Mouse (Mus musculus) gastrocnemius, postnatal 14 days (tissue): ENCODE results near the gene Gm13288. TPM values are rescaled to one million over a fixed set of nuclear protein-coding genes. Genes with fewer than 3 reads are reported as not detected.
"Not testable (repeated sequence)": the region's sequence is repeated elsewhere in the genome, so short reads cannot be mapped to it uniquely, and the experiment has no call there.

Experiments used
- DNase-seq: peaks from one replicate; pipeline ENCODE4 v3.0.0; 2021; ENCODE audit warnings: mixed read lengths
- intact Hi-C: fragments of 180-260 bp; cut with DNase I; formaldehyde crosslinking; loops from one replicate; pipeline ENCODE4 v1.15.1; 2025; ENCODE audit warnings: low total_unique reads
- long read RNA-seq, 2 experiments: library from polyadenylated mRNA; stranded (forward); transcript quantifications; one replicate each; pipeline ENCODE4 v2.0.0; 2021
- total RNA-seq, 2 experiments: library from RNA; stranded (reverse); gene quantifications; 2 replicates each; pipeline ENCODE4 v1.2.3; 2021

Gene Gm13288
- total RNA-seq: not detected
- long read RNA-seq, experiment 1: 0 reads
- long read RNA-seq, experiment 2: 0 reads

DNA sequence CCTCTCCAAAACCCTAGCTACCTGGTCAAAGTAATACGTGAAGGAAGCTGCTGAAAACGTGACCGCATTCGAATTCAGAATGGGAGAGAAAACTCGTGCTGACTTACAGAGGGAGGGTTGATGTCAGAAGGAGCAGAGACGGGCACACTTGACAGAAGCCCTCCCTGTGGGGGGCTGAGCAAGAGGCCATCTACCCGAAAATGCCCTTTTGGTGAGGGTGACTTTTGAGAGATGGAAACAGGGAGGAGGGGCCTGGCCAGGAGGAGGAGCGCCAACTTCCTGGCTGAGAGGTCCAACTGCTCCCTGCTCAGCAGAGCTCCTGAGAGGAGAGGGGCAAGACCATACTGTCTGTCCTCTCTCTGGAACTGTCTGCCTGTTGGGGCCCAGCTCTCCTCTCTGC lies at the start of gene Gm13288:
Gene Gm13288 (plus strand): TSS at position 301 of the 400 bp plus-strand sequence.
- DNase-seq, intact Hi-C loops: not testable (repeated sequence)

DNA sequence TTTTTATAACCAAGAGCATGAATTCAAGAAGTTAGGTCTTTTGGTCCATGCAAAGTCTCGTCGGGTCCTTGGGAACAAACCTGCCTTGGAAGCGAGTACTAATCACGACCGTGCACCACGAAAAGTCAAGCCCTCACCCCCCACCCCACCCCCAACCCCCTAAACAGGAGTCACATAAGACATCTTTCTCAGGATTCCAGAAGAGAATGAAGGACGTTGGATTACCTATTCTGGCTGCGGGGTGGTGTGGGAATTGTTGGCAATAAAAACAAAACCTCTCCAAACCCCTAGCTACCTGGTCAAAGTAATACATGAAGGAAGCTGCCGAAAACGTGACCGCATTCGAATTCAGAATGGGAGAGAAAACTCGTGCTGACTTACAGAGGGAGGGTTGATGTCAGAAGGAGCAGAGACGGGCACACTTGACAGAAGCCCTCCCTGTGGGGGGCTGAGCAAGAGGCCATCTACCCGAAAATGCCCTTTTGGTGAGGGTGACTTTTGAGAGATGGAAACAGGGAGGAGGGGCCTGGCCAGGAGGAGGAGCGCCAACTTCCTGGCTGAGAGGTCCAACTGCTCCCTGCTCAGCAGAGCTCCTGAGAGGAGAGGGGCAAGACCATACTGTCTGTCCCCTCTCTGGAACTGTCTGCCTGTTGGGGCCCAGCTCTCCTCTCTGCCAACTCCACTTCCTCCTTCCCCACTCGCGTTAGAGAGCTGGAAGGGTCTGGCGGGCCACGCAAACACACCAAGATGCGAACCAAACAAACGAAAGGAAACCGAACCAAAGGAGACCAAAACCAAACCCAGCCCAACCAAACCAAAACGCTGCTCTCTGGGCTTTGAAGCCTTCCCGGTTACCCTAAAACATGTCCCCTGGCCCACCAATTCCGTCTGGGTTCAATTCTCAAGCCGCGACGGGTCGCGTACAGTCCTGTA lies 48.5 kb upstream of the Gm13288 start:
- intact Hi-C loops, DNase-seq: not testable (repeated sequence)

DNA sequence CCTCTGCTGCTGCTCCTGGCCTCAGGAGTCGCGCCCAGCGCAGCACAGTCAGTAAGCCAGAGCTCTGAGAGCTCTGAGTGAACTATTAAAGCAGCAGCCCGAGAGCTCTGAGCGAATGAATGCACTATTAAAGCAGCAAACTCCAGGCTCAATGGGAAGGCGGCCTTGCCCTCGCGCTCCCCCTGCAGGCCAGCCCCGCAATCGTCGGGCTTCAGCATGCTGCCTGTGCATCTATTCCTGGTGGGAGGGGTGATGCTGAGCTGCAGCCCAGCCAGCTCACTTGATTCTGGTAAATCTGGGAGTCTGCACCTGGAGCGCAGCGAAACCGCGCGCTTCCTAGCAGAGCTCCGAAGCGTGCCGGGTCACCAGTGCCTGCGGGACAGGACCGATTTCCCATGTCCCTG lies 47.7 kb upstream of the Gm13288 start:
- intact Hi-C loops: not testable (repeated sequence)

DNA sequence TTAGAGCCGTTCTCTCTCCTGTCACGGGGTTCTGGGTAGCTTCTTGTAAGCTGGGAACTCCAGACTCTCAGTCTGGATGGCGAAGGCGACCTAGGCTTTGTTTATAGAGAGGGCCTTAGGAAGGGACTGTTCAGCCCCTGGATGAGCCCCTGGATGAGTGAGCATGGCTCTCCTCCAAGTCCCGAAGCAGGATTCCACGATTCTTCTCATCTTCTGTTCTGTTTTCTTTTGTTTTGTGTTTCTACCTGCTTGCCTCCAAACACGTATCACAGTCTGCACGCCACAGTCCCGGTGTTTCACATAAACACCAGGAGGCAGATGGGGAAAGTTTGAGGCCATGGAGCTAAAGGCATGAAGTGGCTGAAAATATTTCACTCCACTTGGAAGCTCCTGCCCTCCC lies 46.6 kb upstream of the Gm13288 start:
- intact Hi-C loops, DNase-seq: not testable (repeated sequence)

More for the DNA sequence above, 47.7 kb upstream of the Gm13288 start:
- DNase-seq: peak; percentile 79

DNA sequence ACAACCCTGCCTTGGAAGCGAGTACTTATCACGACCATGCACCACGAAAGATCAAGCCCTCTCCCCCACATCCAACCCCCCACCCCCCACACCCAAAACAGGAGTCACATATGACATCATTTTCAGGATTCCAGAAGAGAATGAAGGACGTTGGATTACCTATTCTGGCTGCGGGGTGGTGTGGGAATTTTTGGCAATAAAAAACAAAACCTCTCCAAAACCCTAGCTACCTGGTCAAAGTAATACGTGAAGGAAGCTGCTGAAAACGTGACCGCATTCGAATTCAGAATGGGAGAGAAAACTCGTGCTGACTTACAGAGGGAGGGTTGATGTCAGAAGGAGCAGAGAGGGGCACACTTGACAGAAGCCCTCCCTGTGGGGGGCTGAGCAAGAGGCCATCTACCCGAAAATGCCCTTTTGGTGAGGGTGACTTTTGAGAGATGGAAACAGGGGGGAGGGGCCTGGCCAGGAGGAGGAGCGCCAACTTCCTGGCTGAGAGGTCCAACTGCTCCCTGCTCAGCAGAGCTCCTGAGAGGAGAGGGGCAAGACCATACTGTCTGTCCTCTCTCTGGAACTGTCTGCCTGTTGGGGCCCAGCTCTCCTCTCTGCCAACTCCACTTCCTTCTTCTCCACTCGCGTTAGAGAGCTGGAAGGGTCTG lies 45.6 kb upstream of the Gm13288 start, which contains the start of gene Gm13283:
Gene Gm13283 (plus strand): TSS at position 510 of the 659 bp plus-strand sequence.
- DNase-seq, intact Hi-C loops: not testable (repeated sequence)

DNA sequence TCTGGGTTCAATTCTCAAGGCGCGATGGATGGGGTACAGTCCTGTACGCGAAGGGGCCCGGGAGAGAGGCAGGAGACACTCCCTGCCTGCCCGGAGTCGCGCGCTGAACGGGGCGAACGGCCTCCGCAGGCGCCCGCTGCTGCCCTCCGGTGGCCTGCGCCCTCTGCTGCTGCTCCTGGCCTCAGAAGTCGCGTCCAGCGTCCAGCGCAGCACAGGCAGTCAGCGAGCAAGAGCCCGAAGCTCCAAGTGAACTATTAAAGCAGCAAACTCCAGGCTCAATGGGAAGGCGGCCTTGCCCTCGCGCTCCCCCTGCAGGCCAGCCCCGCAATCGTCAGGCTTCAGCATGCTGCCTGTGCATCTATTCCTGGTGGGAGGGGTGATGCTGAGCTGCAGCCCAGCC lies 44.9 kb upstream of the Gm13288 start:
- intact Hi-C loops: not testable (repeated sequence)
- DNase-seq: peak; percentile 81

DNA sequence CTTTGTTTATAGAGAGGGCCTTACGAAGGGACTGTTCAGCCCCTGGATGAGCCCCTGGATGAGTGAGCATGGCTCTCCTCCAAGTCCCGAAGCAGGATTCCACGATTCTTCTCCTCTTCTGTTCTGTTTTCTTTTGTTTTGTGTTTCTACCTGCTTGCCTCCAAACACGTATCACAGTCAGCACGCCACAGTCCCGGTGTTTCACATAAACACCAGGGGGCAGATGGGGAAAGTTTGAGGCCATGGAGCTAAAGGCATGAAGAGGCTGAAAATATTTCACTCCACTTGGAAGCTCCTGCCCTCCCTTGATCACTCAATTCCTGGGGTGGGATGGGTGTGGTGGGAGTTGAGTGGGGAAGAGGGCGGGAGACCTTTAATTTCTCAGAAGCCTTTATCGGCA lies 43.6 kb upstream of the Gm13288 start:
- peak; percentile 67 for DNase-seq
- intact Hi-C loops: not testable (repeated sequence)

DNA sequence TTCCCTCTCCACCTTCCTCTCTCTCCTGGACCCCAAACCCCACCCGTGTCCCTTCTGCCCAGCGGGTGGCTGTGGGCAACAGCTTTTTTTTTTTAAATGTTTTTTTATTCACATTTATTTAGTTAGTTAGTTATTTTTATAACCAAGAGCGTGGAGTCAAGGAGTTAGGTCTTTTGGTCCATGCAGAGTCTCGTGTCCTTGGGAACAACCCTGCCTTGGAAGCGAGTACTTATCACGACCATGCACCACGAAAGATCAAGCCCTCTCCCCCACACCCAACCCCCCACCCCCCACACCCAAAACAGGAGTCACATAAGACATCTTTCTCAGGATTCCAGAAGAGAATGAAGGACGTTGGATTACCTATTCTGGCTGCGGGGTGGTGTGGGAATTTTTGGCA lies 43.0 kb upstream of the Gm13288 start:
- DNase-seq, intact Hi-C loops: not testable (repeated sequence)

DNA sequence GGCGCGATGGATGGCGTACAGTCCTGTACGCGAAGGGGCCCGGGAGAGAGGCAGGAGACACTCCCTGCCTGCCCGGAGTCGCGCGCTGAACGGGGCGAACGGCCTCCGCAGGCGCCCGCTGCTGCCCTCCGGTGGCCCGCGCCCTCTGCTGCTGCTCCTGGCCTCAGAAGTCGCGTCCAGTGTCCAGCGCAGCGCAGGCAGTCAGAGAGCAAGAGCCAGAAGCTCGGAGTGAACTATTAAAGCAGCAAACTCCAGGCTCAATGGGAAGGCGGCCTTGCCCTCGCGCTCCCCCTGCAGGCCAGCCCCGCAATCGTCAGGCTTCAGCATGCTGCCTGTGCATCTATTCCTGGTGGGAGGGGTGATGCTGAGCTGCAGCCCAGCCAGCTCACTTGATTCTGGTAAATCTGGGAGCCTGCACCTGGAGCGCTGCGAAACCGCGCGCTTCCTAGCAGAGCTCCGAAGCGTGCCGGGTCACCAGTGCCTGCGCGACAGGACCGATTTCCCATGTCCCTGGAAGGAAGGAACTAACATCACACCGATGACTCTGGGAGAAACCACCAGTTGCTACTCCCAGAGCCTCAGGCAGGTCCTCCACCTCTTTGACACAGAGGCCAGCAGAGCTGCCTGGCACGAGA lies 41.8 kb upstream of the Gm13288 start:
- intact Hi-C loops: not testable (repeated sequence)
- peak; percentile 57 for DNase-seq

DNA sequence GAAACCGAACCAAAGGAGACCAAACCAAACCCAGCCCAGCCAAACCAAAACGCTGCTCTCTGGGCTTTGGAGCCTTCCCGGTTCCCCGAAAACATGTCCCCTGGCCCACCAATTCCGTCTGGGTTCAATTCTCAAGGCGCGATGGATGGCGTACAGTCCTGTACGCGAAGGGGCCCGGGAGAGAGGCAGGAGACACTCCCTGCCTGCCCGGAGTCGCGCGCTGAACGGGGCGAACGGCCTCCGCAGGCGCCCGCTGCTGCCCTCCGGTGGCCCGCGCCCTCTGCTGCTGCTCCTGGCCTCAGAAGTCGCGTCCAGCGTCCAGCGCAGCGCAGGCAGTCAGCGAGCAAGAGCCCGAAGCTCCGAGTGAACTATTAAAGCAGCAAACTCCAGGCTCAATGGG lies 31.8 kb upstream of the Gm13288 start, which contains the start of gene Gm13290:
Gene Gm13290 (plus strand): TSS at position 301 of the 400 bp plus-strand sequence.
- intact Hi-C loops, DNase-seq: not testable (repeated sequence)

DNA sequence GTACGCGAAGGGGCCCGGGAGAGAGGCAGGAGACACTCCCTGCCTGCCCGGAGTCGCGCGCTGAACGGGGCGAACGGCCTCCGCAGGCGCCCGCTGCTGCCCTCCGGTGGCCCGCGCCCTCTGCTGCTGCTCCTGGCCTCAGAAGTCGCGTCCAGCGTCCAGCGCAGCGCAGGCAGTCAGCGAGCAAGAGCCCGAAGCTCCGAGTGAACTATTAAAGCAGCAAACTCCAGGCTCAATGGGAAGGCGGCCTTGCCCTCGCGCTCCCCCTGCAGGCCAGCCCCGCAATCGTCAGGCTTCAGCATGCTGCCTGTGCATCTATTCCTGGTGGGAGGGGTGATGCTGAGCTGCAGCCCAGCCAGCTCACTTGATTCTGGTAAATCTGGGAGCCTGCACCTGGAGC lies 28.7 kb upstream of the Gm13288 start, which contains the start of gene Gm13289:
Gene Gm13289 (plus strand): TSS at position 301 of the 400 bp plus-strand sequence.
- intact Hi-C loops, DNase-seq: not testable (repeated sequence)

DNA sequence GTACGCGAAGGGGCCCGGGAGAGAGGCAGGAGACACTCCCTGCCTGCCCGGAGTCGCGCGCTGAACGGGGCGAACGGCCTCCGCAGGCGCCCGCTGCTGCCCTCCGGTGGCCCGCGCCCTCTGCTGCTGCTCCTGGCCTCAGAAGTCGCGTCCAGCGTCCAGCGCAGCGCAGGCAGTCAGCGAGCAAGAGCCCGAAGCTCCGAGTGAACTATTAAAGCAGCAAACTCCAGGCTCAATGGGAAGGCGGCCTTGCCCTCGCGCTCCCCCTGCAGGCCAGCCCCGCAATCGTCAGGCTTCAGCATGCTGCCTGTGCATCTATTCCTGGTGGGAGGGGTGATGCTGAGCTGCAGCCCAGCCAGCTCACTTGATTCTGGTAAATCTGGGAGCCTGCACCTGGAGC lies 25.8 kb upstream of the Gm13288 start, which contains the start of gene Gm13272:
Gene Gm13272 (plus strand): TSS at position 301 of the 400 bp plus-strand sequence.
- intact Hi-C loops, DNase-seq: not testable (repeated sequence)

DNA sequence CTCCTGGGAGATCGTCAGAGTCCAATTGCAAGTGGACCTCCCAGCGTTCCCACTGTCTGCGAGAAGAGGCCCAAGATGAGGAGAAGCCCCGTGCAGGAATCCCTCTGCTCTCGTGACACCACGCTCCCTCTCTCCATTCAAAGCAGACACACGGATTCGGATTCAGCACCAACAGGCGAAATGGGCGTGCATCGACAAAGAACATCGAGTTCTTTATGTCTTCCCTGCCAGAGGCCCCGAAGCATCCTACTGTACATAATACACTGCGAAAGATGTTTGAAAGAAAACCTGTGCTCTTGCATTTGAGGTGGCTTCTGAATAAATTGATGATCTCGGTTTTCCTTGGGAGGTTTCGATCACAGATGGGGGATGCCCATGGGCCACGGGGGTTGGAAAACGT lies 25.0 kb upstream of the Gm13288 start:
- intact Hi-C loops, DNase-seq: not testable (repeated sequence)

DNA sequence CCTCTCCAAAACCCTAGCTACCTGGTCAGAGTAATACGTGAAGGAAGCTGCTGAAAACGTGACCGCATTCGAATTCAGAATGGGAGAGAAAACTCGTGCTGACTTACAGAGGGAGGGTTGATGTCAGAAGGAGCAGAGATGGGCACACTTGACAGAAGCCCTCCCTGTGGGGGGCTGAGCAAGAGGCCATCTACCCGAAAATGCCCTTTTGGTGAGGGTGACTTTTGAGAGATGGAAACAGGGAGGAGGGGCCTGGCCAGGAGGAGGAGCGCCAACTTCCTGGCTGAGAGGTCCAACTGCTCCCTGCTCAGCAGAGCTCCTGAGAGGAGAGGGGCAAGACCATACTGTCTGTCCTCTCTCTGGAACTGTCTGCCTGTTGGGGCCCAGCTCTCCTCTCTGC lies 23.5 kb upstream of the Gm13288 start, which contains the start of gene Ifnz:
Gene Ifnz (plus strand): TSS at position 301 of the 400 bp plus-strand sequence.
- intact Hi-C loops, DNase-seq: not testable (repeated sequence)

DNA sequence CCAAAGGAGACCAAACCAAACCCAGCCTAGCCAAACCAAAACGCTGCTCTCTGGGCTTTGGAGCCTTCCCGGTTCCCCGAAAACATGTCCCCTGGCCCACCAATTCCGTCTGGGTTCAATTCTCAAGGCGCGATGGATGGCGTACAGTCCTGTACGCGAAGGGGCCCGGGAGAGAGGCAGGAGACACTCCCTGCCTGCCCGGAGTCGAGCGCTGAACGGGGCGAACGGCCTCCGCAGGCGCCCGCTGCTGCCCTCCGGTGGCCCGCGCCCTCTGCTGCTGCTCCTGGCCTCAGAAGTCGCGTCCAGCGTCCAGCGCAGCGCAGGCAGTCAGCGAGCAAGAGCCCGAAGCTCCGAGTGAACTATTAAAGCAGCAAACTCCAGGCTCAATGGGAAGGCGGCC lies 23.0 kb upstream of the Gm13288 start:
- intact Hi-C loops, DNase-seq: not testable (repeated sequence)

DNA sequence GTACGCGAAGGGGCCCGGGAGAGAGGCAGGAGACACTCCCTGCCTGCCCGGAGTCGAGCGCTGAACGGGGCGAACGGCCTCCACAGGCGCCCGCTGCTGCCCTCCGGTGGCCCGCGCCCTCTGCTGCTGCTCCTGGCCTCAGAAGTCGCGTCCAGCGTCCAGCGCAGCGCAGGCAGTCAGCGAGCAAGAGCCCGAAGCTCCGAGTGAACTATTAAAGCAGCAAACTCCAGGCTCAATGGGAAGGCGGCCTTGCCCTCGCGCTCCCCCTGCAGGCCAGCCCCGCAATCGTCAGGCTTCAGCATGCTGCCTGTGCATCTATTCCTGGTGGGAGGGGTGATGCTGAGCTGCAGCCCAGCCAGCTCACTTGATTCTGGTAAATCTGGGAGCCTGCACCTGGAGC lies 19.9 kb upstream of the Gm13288 start, which contains the start of gene Gm13276:
Gene Gm13276 (plus strand): TSS at position 301 of the 400 bp plus-strand sequence.
- intact Hi-C loops, DNase-seq: not testable (repeated sequence)

DNA sequence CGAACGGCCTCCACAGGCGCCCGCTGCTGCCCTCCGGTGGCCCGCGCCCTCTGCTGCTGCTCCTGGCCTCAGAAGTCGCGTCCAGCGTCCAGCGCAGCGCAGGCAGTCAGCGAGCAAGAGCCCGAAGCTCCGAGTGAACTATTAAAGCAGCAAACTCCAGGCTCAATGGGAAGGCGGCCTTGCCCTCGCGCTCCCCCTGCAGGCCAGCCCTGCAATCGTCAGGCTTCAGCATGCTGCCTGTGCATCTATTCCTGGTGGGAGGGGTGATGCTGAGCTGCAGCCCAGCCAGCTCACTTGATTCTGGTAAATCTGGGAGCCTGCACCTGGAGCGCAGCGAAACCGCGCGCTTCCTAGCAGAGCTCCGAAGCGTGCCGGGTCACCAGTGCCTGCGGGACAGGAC lies 16.9 kb upstream of the Gm13288 start, which contains the start of gene Gm13277:
Gene Gm13277 (plus strand): TSS at position 231 of the 400 bp plus-strand sequence.
- peak; percentile 60 for DNase-seq
- intact Hi-C loops: not testable (repeated sequence)

DNA sequence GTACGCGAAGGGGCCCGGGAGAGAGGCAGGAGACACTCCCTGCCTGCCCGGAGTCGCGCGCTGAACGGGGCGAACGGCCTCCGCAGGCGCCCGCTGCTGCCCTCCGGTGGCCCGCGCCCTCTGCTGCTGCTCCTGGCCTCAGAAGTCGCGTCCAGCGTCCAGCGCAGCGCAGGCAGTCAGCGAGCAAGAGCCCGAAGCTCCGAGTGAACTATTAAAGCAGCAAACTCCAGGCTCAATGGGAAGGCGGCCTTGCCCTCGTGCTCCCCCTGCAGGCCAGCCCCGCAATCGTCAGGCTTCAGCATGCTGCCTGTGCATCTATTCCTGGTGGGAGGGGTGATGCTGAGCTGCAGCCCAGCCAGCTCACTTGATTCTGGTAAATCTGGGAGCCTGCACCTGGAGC lies 14.1 kb upstream of the Gm13288 start, which contains the start of gene Gm13278:
Gene Gm13278 (plus strand): TSS at position 301 of the 400 bp plus-strand sequence.
- DNase-seq, intact Hi-C loops: not testable (repeated sequence)
